Mouse (Mus musculus): ENCODE data around the gene Dnaaf1. TPM values are rescaled to one million over a fixed set of nuclear protein-coding genes. Genes with fewer than 3 reads are reported as not detected.

Dnaaf1 gene
- polyA plus RNA-seq, 1 experiment from 2014 or later: 0.06 TPM

GRCm38 (mm10) chr8:119612471-119612870 is 37.4 kb downstream of the Dnaaf1 start, which contains the start of gene Adad2:
TSS of gene Adad2 (plus strand) at chr8:119612747.
- H3K27me3 ChIP-seq: no peaks in the 10 kb centered on the region
- no peaks in the 10 kb centered on the region for H3K4me1 ChIP-seq
- no peak within 1 kb of the TSS for H3K27ac ChIP-seq
- H3K9me3 ChIP-seq: no peaks in the 10 kb centered on the region
- no peak within 1 kb of the TSS for H3K4me2 ChIP-seq
- 80% methylated on average over 26 of the region's 26 CpGs for WGBS
- no peak within 1 kb of the TSS for H3K4me3 ChIP-seq
- no peak within 1 kb of the TSS for H3K9ac ChIP-seq
- ATAC-seq (ENCODE audit: insufficient number of reproducible peaks, low FRiP score, low TSS enrichment, low read depth): no peak
- H3K36me3 ChIP-seq: no peaks in the 10 kb centered on the region

DNA sequence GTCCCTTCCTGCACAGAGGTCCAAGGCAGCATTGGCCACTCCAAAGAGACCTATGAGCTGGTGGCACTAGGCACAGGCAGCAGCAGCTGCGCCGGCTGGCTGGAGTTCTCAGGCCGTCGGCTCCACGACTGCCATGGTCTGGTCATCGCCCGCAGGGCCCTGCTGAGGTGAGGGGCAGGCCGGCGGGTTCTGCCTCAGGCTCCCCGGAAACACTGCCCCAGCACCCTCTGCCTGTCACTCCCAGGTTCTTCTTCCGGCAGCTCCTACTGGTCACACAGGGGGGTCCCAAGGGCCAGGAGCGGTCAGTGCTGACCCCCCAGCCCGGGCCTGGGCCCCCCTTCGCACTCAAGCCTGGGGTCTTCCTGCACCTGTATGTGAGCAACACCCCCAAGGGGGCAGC is 40.1 kb downstream of the Dnaaf1 start:
- Histone ChIP-seq H3K36me3 (no peaks in the 10 kb centered on the region), H3K4me2 (no peak overlapping the region), H3K4me3 (no peak overlapping the region), H3K4me1 (no peaks in the 10 kb centered on the region), H3K9me3 (no peaks in the 10 kb centered on the region), H3K27ac (no peak overlapping the region), H3K27me3 (no peaks in the 10 kb centered on the region), H3K9ac (no peak overlapping the region)
- ATAC-seq (ENCODE audit: insufficient number of reproducible peaks, low FRiP score, low TSS enrichment, low read depth): no peak
- 72% methylated on average over 14 of the region's 14 CpGs for WGBS

GRCm38 (mm10) chr8:119616358-119616757 is 41.3 kb downstream of the Dnaaf1 start:
- no peaks in the 10 kb centered on the region for H3K27me3 ChIP-seq
- no peaks in the 10 kb centered on the region for H3K9me3 ChIP-seq
- 76% methylated on average over 7 of the region's 7 CpGs for WGBS
- no peak overlapping the region for H3K4me3 ChIP-seq
- no peak for ATAC-seq (ENCODE audit: insufficient number of reproducible peaks, low FRiP score, low TSS enrichment, low read depth)
- H3K36me3 ChIP-seq: no peaks in the 10 kb centered on the region
- H3K4me2 ChIP-seq: no peak overlapping the region
- no peak overlapping the region for H3K27ac ChIP-seq
- H3K9ac ChIP-seq: no peak overlapping the region
- H3K4me1 ChIP-seq: no peaks in the 10 kb centered on the region

DNA sequence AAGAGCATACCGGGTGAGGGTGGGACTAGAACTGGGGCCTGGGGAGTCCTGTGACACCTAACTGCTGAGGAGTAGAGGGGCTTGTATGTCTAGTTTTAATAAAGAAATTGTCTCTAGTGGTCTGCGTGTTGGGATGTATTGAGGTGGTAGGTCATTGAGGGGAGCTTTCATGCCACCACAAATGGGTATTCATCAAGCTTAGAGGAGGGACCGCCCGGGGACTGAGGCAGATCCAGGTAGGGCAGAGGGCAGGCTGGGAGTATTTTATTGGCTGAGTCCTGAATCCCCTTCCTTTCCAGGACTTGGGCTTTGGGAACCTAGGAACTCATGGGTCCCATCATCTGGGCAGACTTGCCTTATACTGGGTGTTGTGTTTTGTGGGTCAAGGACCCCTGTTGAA is 41.8 kb downstream of the Dnaaf1 start:
- Histone ChIP-seq H3K27me3 (no peaks in the 10 kb centered on the region), H3K36me3 (no peaks in the 10 kb centered on the region), H3K4me3 (no peak overlapping the region), H3K4me1 (no peaks in the 10 kb centered on the region), H3K4me2 (no peak overlapping the region), H3K27ac (no peak overlapping the region), H3K9me3 (no peaks in the 10 kb centered on the region), H3K9ac (no peak overlapping the region)
- no peak for ATAC-seq (ENCODE audit: insufficient number of reproducible peaks, low FRiP score, low TSS enrichment, low read depth)
- WGBS: 98% methylated on average over 4 of the region's 4 CpGs

DNA sequence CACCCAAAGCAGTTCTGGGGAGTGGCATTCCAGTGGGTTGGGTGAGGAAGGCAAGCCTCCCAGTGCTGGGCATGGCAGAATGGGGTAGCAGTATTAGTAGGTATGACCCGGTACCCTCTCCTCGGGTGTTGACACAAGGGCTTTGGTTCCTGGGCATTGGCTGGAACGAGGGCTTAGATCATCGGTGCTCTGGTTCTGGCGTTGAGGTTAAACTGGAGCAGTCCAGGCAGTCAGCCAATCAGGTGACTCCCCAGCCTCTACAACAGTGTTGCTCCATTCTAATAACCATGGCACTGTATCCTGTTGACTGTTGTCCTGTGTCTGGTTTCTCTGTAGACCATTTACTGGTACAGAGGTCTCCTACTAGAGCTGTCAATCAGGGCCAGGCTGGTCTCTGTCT is 42.6 kb downstream of the Dnaaf1 start:
- no peak overlapping the region for H3K9ac ChIP-seq
- 87% methylated on average over 5 of the region's 5 CpGs for WGBS
- no peak overlapping the region for H3K4me3 ChIP-seq
- H3K36me3 ChIP-seq: no peaks in the 10 kb centered on the region
- no peak for ATAC-seq (ENCODE audit: insufficient number of reproducible peaks, low FRiP score, low TSS enrichment, low read depth)
- no peaks in the 10 kb centered on the region for H3K9me3 ChIP-seq
- H3K27me3 ChIP-seq: no peaks in the 10 kb centered on the region
- H3K27ac ChIP-seq: no peak overlapping the region
- H3K4me2 ChIP-seq: no peak overlapping the region
- H3K4me1 ChIP-seq: no peaks in the 10 kb centered on the region

- Histone ChIP-seq H3K4me3 (no peak overlapping the region), H3K4me1 (no peaks in the 10 kb centered on the region), H3K4me2 (no peak overlapping the region), H3K9ac (no peak overlapping the region), H3K9me3 (no peaks in the 10 kb centered on the region), H3K27me3 (no peaks in the 10 kb centered on the region), H3K27ac (no peak overlapping the region), H3K36me3 (no peaks in the 10 kb centered on the region)
- 60% methylated on average over 5 of the region's 5 CpGs for WGBS
- no peak for ATAC-seq (ENCODE audit: insufficient number of reproducible peaks, low FRiP score, low TSS enrichment, low read depth)
These were observed 43.9 kb downstream of the Dnaaf1 start for GRCm38 (mm10) chr8:119618887-119619286.

DNA sequence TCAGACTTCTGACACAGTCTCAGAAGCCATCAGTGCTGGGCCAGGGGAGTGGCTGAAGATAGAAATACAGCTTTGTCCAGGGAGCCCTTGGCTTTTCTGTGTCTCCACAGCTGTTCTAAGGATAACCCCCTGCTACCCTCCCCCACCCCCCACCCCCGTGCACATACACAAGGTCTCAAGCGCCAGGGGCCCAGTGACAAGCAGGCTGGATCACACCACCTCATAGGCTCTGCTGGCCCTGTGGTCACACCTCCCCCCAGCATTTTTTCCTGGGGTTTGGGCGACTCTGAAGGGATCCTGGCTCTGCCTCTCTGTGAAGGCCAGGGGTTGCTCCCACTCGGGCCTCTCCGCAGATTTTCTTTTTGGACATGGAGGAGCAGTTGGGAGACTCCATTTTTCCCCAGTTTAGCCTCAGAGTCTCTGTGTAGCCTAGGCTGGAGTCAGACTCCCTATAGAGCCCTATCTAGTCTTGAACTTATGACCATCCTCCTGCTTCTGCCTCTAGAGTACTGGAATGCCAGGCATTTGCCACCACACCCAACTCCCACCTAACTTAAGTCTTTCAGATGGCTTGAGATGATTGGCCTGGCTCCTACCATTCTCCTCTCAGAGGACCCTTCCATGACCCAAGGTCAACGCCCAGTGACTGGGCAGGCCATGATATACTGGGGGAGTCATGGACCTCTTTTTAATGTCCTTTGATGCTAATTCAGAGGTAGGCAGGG is 45.2 kb downstream of the Dnaaf1 start:
- Histone ChIP-seq H3K4me2 (no peak overlapping the region), H3K4me3 (no peak overlapping the region), H3K4me1 (no peaks in the 10 kb centered on the region), H3K9ac (no peak overlapping the region), H3K9me3 (no peaks in the 10 kb centered on the region), H3K27me3 (no peaks in the 10 kb centered on the region), H3K27ac (no peak overlapping the region), H3K36me3 (no peaks in the 10 kb centered on the region)
- 69% methylated on average over 6 of the region's 6 CpGs for WGBS
- no peak for ATAC-seq (ENCODE audit: insufficient number of reproducible peaks, low FRiP score, low TSS enrichment, low read depth)

DNA sequence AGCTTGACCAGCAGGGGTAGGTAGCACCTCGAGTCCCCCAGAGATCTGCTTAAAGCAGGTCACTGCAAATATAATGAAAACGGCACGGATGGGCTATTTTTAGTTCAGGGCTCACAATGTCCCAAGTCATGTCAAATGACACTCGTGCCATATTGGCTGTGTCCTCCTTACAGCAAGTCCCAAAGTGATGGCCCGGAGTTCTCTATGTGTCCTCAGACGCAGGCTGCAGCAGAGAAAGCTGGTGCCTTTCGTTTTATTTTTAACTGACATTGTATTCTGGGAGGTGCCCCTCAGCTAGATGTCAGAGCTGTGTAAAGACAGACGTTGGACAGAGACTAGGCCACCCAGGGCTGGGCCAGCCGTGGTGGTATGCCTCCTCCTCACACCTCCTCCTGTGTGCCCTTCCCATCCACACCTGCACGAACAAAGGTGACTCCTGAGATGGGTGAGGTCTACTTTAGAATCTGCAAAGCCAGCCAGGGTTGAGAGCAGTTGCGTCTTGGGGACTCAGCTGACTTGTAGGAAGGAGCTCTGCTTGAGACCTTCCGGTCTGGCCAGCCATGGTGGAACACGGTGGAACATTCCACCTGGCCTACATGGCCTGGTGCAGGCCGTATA is 45.9 kb downstream of the Dnaaf1 start:
- no peak for ATAC-seq (ENCODE audit: insufficient number of reproducible peaks, low FRiP score, low TSS enrichment, low read depth)
- Histone ChIP-seq H3K9ac (no peak overlapping the region), H3K27me3 (no peaks in the 10 kb centered on the region), H3K4me3 (no peak overlapping the region), H3K27ac (no peak overlapping the region), H3K36me3 (no peaks in the 10 kb centered on the region), H3K4me2 (no peak overlapping the region), H3K9me3 (no peaks in the 10 kb centered on the region), H3K4me1 (no peaks in the 10 kb centered on the region)
- WGBS: 81% methylated on average over 14 of the region's 14 CpGs

DNA sequence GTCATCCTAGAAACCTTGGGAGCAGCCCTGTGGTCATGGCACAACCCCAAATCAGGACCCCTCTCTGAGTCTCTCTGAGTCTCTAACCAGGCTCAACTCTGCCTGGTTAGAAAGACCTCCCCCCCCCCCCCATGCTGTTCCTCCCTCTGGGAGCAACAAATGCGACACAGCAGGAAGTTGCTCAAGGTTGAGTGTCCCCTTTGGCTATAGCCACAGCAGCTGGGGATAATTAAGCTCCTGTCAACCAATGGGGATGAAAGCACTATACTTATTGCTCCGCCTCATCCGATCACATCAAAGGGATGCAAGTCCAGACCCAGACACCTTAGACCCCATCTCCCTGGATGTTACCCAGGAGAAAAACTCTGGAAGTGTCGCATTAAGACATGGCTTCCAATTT is 47.5 kb downstream of the Dnaaf1 start:
- no peaks in the 10 kb centered on the region for H3K36me3 ChIP-seq
- H3K4me1 ChIP-seq: no peaks in the 10 kb centered on the region
- no peak overlapping the region for H3K27ac ChIP-seq
- no peak overlapping the region for H3K4me2 ChIP-seq
- no peak for ATAC-seq (ENCODE audit: insufficient number of reproducible peaks, low FRiP score, low TSS enrichment, low read depth)
- WGBS: 29% methylated on average over 4 of the region's 4 CpGs
- H3K9me3 ChIP-seq: no peaks in the 10 kb centered on the region
- no peak overlapping the region for H3K9ac ChIP-seq
- no peak overlapping the region for H3K4me3 ChIP-seq
- no peaks in the 10 kb centered on the region for H3K27me3 ChIP-seq

DNA sequence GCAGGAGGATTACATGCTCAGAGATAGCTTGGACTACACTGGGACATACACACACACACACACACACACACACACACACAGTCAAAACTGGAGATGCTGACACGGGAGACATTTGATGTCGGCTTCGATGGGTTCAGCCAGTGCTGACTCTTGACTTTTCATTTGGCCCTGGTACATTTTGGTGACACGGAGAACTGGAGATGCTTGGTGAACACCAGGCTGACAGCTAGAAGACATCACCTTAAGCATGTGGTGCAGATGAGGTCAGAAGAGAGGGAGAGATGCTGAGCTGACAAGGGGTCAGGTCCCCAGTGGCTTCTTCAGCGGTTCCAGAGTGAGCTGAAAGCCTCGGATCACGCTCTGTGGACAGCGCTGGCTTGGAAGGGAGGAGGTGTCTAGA is 48.0 kb downstream of the Dnaaf1 start:
- WGBS: 88% methylated on average over 8 of the region's 8 CpGs
- H3K27ac ChIP-seq: no peak overlapping the region
- no peaks in the 10 kb centered on the region for H3K36me3 ChIP-seq
- no peak overlapping the region for H3K4me3 ChIP-seq
- no peaks in the 10 kb centered on the region for H3K4me1 ChIP-seq
- H3K4me2 ChIP-seq: no peak overlapping the region
- H3K9me3 ChIP-seq: no peaks in the 10 kb centered on the region
- no peak overlapping the region for H3K9ac ChIP-seq
- no peak for ATAC-seq (ENCODE audit: insufficient number of reproducible peaks, low FRiP score, low TSS enrichment, low read depth)
- no peaks in the 10 kb centered on the region for H3K27me3 ChIP-seq

GRCm38 (mm10) chr8:119623744-119624143 is 48.7 kb downstream of the Dnaaf1 start:
- H3K4me1 ChIP-seq: no peaks in the 10 kb centered on the region
- H3K9me3 ChIP-seq: no peaks in the 10 kb centered on the region
- no peak overlapping the region for H3K4me3 ChIP-seq
- ATAC-seq (ENCODE audit: insufficient number of reproducible peaks, low FRiP score, low TSS enrichment, low read depth): no peak
- WGBS: 72% methylated on average over 1 of the region's 1 CpGs
- H3K4me2 ChIP-seq: no peak overlapping the region
- no peaks in the 10 kb centered on the region for H3K36me3 ChIP-seq
- H3K9ac ChIP-seq: no peak overlapping the region
- H3K27me3 ChIP-seq: no peaks in the 10 kb centered on the region
- H3K27ac ChIP-seq: no peak overlapping the region

DNA sequence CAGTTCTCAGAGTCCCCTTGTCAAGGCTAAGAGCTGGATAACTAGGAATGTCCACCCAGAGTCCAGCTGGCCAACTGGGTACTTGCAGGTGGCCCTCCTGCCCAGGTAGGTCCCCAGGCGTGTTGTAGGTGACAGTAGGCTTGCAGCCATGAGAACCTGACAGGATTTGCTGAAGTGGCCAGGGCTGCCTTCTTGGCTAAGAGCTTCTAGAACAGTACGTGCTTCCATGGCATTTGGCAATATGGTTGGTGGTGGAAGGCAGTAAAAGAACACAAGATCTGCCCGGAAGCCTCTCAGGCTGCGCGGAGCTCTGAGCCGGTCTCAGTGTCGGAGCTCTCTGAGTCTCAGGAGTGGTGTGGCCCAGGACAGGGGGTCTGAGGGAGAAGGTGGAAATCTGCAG is 49.9 kb downstream of the Dnaaf1 start:
- Histone ChIP-seq H3K27me3 (0 out of 2 replicates have a peak, but pooled peaks cover 2% of the 10 kb centered on the region), H3K9ac (no peak overlapping the region), H3K4me1 (no peaks in the 10 kb centered on the region), H3K27ac (no peak overlapping the region), H3K4me3 (no peak overlapping the region), H3K9me3 (no peaks in the 10 kb centered on the region), H3K36me3 (no peaks in the 10 kb centered on the region), H3K4me2 (no peak overlapping the region)
- WGBS: 88% methylated on average over 7 of the region's 7 CpGs
- no peak for ATAC-seq (ENCODE audit: insufficient number of reproducible peaks, low FRiP score, low TSS enrichment, low read depth)
